Mouse (Mus musculus): ENCODE data around the gene Tas2r126. TPM values are rescaled to one million over a fixed set of nuclear protein-coding genes. Genes with fewer than 3 reads are reported as not detected.
"Not testable (repeated sequence)": the region's sequence is repeated elsewhere in the genome, so short reads cannot be mapped to it uniquely, and the experiment has no call there.

The Tas2r126 gene
- polyA plus RNA-seq, 1 experiment from 2014 or later: not detected

- 76% methylated on average over 2 of the region's 2 CpGs for WGBS
These were observed 13.0 kb downstream of the Tas2r126 start for GRCm38 (mm10) chr6:42447381-42447780.

GRCm38 (mm10) chr6:42465096-42465495 lies 30.8 kb downstream of the Tas2r126 start, which contains the start of gene Olfr458:
Gene Olfr458, minus strand, starts transcription at chr6:42465196.
- ATAC-seq (ENCODE audit: insufficient read depth, low FRiP score, low TSS enrichment) (no peak), DNase-seq (ENCODE audit: low spot score) (no peak)
- WGBS: 82% methylated on average over 1 of the region's 1 CpGs
- Histone ChIP-seq H3K36me3 (ENCODE audit: control insufficient read depth, insufficient read depth, low read length) (no peaks in the 10 kb centered on the region), H3K27me3 (ENCODE audit: control insufficient read depth, insufficient read depth, low read length) (no peaks in the 10 kb centered on the region), H3K9ac (ENCODE audit: low read length) (no peak within 1 kb of the TSS), H3K27ac (ENCODE audit: low read depth, low read length) (no peak within 1 kb of the TSS), H3K9me3 (ENCODE audit: control insufficient read depth, low read length) (no peaks in the 10 kb centered on the region), H3K4me3 (ENCODE audit: low read depth, low read length) (no peak within 1 kb of the TSS), H3K4me2 (ENCODE audit: low read depth) (no peak within 1 kb of the TSS), H3K4me1 (ENCODE audit: control insufficient read depth, insufficient read depth, low read length) (no peaks in the 10 kb centered on the region)

More at GRCm38 (mm10) chr6:42447381-42447780, 13.0 kb downstream of the Tas2r126 start:
- no peak overlapping the region for H3K27ac ChIP-seq (ENCODE audit: low read depth, low read length)
- H3K4me3 ChIP-seq (ENCODE audit: low read depth, low read length): no peak overlapping the region
- no peaks in the 10 kb centered on the region for H3K36me3 ChIP-seq (ENCODE audit: control insufficient read depth, insufficient read depth, low read length)
- no peaks in the 10 kb centered on the region for H3K4me1 ChIP-seq (ENCODE audit: control insufficient read depth, insufficient read depth, low read length)
- DNase-seq (ENCODE audit: low spot score) (no peak), ATAC-seq (ENCODE audit: insufficient read depth, low FRiP score, low TSS enrichment) (no peak)
- H3K9ac ChIP-seq (ENCODE audit: low read length): no peak overlapping the region
- H3K4me2 ChIP-seq (ENCODE audit: low read depth): no peak overlapping the region
- H3K9me3 ChIP-seq (ENCODE audit: control insufficient read depth, low read length): no peaks in the 10 kb centered on the region
- no peaks in the 10 kb centered on the region for H3K27me3 ChIP-seq (ENCODE audit: control insufficient read depth, insufficient read depth, low read length)

GRCm38 (mm10) chr6:42470542-42470941 lies 36.2 kb downstream of the Tas2r126 start:
- no peaks in the 10 kb centered on the region for H3K36me3 ChIP-seq (ENCODE audit: control insufficient read depth, insufficient read depth, low read length)
- no peak for ATAC-seq (ENCODE audit: insufficient read depth, low FRiP score, low TSS enrichment)
- 91% methylated on average over 4 of the region's 4 CpGs for WGBS

GRCm38 (mm10) chr6:42471298-42471697 lies 37.0 kb downstream of the Tas2r126 start:
- DNase-seq (ENCODE audit: low spot score); ATAC-seq (ENCODE audit: insufficient read depth, low FRiP score, low TSS enrichment); H3K4me2 ChIP-seq (ENCODE audit: low read depth); H3K27me3 ChIP-seq (ENCODE audit: control insufficient read depth, insufficient read depth, low read length); H3K36me3 ChIP-seq (ENCODE audit: control insufficient read depth, insufficient read depth, low read length); H3K27ac ChIP-seq (ENCODE audit: low read depth, low read length); H3K9ac ChIP-seq (ENCODE audit: low read length); H3K4me1 ChIP-seq (ENCODE audit: control insufficient read depth, insufficient read depth, low read length); H3K4me3 ChIP-seq (ENCODE audit: low read depth, low read length); H3K9me3 ChIP-seq (ENCODE audit: control insufficient read depth, low read length): not testable (repeated sequence)
- WGBS: 92% methylated on average over 4 of the region's 4 CpGs

More at GRCm38 (mm10) chr6:42470542-42470941, 36.2 kb downstream of the Tas2r126 start:
- Histone ChIP-seq H3K4me2 (ENCODE audit: low read depth) (no peak overlapping the region), H3K4me3 (ENCODE audit: low read depth, low read length) (no peak overlapping the region), H3K9me3 (ENCODE audit: control insufficient read depth, low read length) (no peaks in the 10 kb centered on the region), H3K9ac (ENCODE audit: low read length) (no peak overlapping the region), H3K27ac (ENCODE audit: low read depth, low read length) (no peak overlapping the region), H3K4me1 (ENCODE audit: control insufficient read depth, insufficient read depth, low read length) (no peaks in the 10 kb centered on the region), H3K27me3 (ENCODE audit: control insufficient read depth, insufficient read depth, low read length) (no peaks in the 10 kb centered on the region)
- no peak for DNase-seq (ENCODE audit: low spot score)

- no peaks in the 10 kb centered on the region for H3K4me1 ChIP-seq (ENCODE audit: control insufficient read depth, insufficient read depth, low read length)
- no peak within 1 kb of the TSS for H3K27ac ChIP-seq (ENCODE audit: low read depth, low read length)
- DNase-seq (ENCODE audit: low spot score) (no peak), ATAC-seq (ENCODE audit: insufficient read depth, low FRiP score, low TSS enrichment) (no peak)
- no peaks in the 10 kb centered on the region for H3K9me3 ChIP-seq (ENCODE audit: control insufficient read depth, low read length)
- no peak within 1 kb of the TSS for H3K4me2 ChIP-seq (ENCODE audit: low read depth)
- H3K36me3 ChIP-seq (ENCODE audit: control insufficient read depth, insufficient read depth, low read length): no peaks in the 10 kb centered on the region
- no peak within 1 kb of the TSS for H3K9ac ChIP-seq (ENCODE audit: low read length)
- no peak within 1 kb of the TSS for H3K4me3 ChIP-seq (ENCODE audit: low read depth, low read length)
- 79% methylated on average over 1 of the region's 1 CpGs for WGBS
- no peaks in the 10 kb centered on the region for H3K27me3 ChIP-seq (ENCODE audit: control insufficient read depth, insufficient read depth, low read length)
These were observed 41.9 kb downstream of the Tas2r126 start, which contains the start of gene Olfr457 for GRCm38 (mm10) chr6:42476235-42476634. Gene Olfr457, minus strand, starts transcription at chr6:42476335.

- Histone ChIP-seq H3K9ac (ENCODE audit: low read length) (no peak overlapping the region), H3K4me2 (ENCODE audit: low read depth) (no peak overlapping the region), H3K9me3 (ENCODE audit: control insufficient read depth, low read length) (no peaks in the 10 kb centered on the region), H3K4me3 (ENCODE audit: low read depth, low read length) (no peak overlapping the region), H3K4me1 (ENCODE audit: control insufficient read depth, insufficient read depth, low read length) (no peaks in the 10 kb centered on the region), H3K27me3 (ENCODE audit: control insufficient read depth, insufficient read depth, low read length) (no peaks in the 10 kb centered on the region), H3K27ac (ENCODE audit: low read depth, low read length) (no peak overlapping the region), H3K36me3 (ENCODE audit: control insufficient read depth, insufficient read depth, low read length) (no peaks in the 10 kb centered on the region)
- ATAC-seq (ENCODE audit: insufficient read depth, low FRiP score, low TSS enrichment): no peak
- no peak for DNase-seq (ENCODE audit: low spot score)
These were observed 50.3 kb downstream of the Tas2r126 start for GRCm38 (mm10) chr6:42484633-42485032.

Other genes with a start within 250 kb of the Tas2r126 start
- gene Tas2r144, start 219.2 kb upstream of the Tas2r126 start, polyA plus RNA-seq (2014; fragmentation: Nextera tagmentation; extraction: Ambion mirVana): not detected in 2 replicates
- 21.0 and 21.2 TPM in 2 replicates for gene Gstk1, start 188.6 kb upstream of the Tas2r126 start, polyA plus RNA-seq (2014; fragmentation: Nextera tagmentation; extraction: Ambion mirVana)
- 0.27 and 0.35 TPM in 2 replicates for gene Tmem139, start 172.6 kb upstream of the Tas2r126 start, polyA plus RNA-seq (2014; fragmentation: Nextera tagmentation; extraction: Ambion mirVana)
- 69.2 and 72.0 TPM in 2 replicates for gene Casp2, start 169.6 kb upstream of the Tas2r126 start, polyA plus RNA-seq (2014; fragmentation: Nextera tagmentation; extraction: Ambion mirVana)
- 0.92 and 1.7 TPM in 2 replicates for gene Clcn1, start 147.8 kb upstream of the Tas2r126 start, polyA plus RNA-seq (2014; fragmentation: Nextera tagmentation; extraction: Ambion mirVana)
- 2.7 and 3.4 TPM in 2 replicates for gene Fam131b, start 109.9 kb upstream of the Tas2r126 start, polyA plus RNA-seq (2014; fragmentation: Nextera tagmentation; extraction: Ambion mirVana)
- 86.3 and 87.0 TPM in 2 replicates for gene Zyx, start 84.9 kb upstream of the Tas2r126 start, polyA plus RNA-seq (2014; fragmentation: Nextera tagmentation; extraction: Ambion mirVana)
- 0.82 and 1.1 TPM in 2 replicates for gene Epha1, start 61.3 kb upstream of the Tas2r126 start, polyA plus RNA-seq (2014; fragmentation: Nextera tagmentation; extraction: Ambion mirVana)
- gene Tas2r143, start 34.3 kb upstream of the Tas2r126 start, polyA plus RNA-seq (2014; fragmentation: Nextera tagmentation; extraction: Ambion mirVana): not detected in 2 replicates
- not detected in 2 replicates for gene Tas2r135, start 29.1 kb upstream of the Tas2r126 start, polyA plus RNA-seq (2014; fragmentation: Nextera tagmentation; extraction: Ambion mirVana)
- not detected in 2 replicates for gene Olfr458, start 30.7 kb downstream of the Tas2r126 start, polyA plus RNA-seq (2014; fragmentation: Nextera tagmentation; extraction: Ambion mirVana)
- gene Olfr457, start 41.8 kb downstream of the Tas2r126 start, polyA plus RNA-seq (2014; fragmentation: Nextera tagmentation; extraction: Ambion mirVana): not detected in 2 replicates
- gene Olfr456, start 52.7 kb downstream of the Tas2r126 start, polyA plus RNA-seq (2014; fragmentation: Nextera tagmentation; extraction: Ambion mirVana): not detected in 2 replicates
- gene Olfr455, start 113.1 kb downstream of the Tas2r126 start, polyA plus RNA-seq (2014; fragmentation: Nextera tagmentation; extraction: Ambion mirVana): not detected in 2 replicates
- not detected in 2 replicates for gene Tcaf3, start 163.2 kb downstream of the Tas2r126 start, polyA plus RNA-seq (2014; fragmentation: Nextera tagmentation; extraction: Ambion mirVana)
- gene Tcaf2, start 210.7 kb downstream of the Tas2r126 start, polyA plus RNA-seq (2014; fragmentation: Nextera tagmentation; extraction: Ambion mirVana): 1.6 and 1.8 TPM in 2 replicates